Mouse (Mus musculus) E14TG2a.4 (cell line): Measurements from ENCODE around the gene Klf7.

Experiments used
- H3K27me3 ChIP-seq: 2 replicates; pipeline ENCODE4 v1.6.1; 2014; ENCODE audit warnings: low read length, control low read depth; ENCODE audit not compliant: insufficient read depth
- H3K36me3 ChIP-seq: 2 replicates; pipeline ENCODE4 v1.6.1; 2014; ENCODE audit warnings: low read length, control low read depth; ENCODE audit not compliant: insufficient read depth
- H3K4me1 ChIP-seq: replicated peaks from 2 replicates; pipeline ENCODE4 v1.6.1; 2014; ENCODE audit warnings: low read depth, low read length, control low read depth
- H3K4me3 ChIP-seq: replicated peaks from 2 replicates; pipeline ENCODE4 v1.5.1; 2014; ENCODE audit warnings: mild to moderate bottlenecking, low read length
- H3K9me3 ChIP-seq: 2 replicates; pipeline ENCODE4 v1.6.1; 2014; ENCODE audit warnings: low read length, control low read depth
- CTCF ChIP-seq: conservative IDR thresholded peaks from 2 replicates; pipeline ENCODE4 v1.5.1; 2014; ENCODE audit warnings: low read length
- NANOG ChIP-seq: IDR thresholded peaks from 2 replicates; pipeline ENCODE4 v1.6.1; 2014; ENCODE audit warnings: borderline replicate concordance, low read length, mixed read lengths
- POU5F1 ChIP-seq: IDR thresholded peaks from 2 replicates; pipeline ENCODE4 v1.6.1; 2014; ENCODE audit warnings: low read length, borderline replicate concordance

The Klf7 gene

DNA sequence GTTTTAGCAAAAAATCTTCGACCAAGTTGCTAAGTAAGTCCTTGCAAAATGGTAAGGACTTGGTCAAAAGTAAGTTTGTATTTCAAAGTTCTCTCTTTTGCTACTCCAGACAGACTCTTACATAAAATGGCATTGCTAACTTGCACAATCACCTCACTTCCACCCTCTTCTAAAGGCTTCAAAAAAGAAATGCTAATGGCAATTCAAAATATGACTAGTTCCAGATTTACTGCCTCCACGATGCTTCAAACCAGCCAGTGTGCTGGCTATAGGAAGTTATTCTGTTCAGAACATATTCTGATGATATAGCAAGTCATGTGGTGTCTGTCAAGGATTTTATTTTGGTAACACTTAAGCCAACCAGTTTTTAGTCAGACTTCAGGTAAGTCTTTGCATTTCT, 41.8 kb downstream of the Klf7 start:
- peaks cover 14% of the 10 kb centered on the region for H3K4me1 ChIP-seq
- H3K36me3 ChIP-seq: peaks cover 26% of the 10 kb centered on the region; the same call in 1 of the 2 replicates
- H3K9me3 ChIP-seq: peaks cover 21% of the 10 kb centered on the region
- H3K27me3 ChIP-seq: no peaks in the 10 kb centered on the region
- no peak overlapping the region for H3K4me3 ChIP-seq
- TF ChIP-seq CTCF: no peak
- no peak for TF ChIP-seq POU5F1
- TF ChIP-seq NANOG: no peak

DNA sequence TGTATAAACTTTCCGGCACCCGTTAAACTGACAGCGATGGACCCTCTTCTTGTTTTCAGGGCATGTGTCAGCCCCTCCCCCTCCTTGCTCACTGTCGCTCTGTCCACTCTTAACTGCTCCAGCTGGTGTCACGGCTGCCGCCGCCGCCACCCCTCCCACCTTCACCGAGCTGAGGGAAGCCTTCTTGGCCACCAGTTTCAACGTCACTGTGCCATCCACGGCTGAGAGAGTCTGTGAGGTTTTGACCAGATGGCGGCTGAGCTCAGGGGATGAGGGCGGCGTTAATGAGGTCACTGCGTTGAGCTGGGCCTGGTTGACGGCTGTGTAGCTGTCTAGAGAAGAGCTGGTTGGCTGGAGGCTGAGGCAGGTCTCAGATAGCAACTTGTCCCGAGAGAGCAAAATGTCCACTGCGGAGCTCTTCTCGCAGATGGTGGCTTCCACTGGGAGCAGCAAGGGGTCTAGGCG, 43.3 kb downstream of the Klf7 start:
- H3K9me3 ChIP-seq: peaks cover 26% of the 10 kb centered on the region
- H3K27me3 ChIP-seq: no peaks in the 10 kb centered on the region
- peak overlapping the region; percentile 54 for H3K4me3 ChIP-seq
- no peak for TF ChIP-seq CTCF
- no peak for TF ChIP-seq NANOG
- no peak for TF ChIP-seq POU5F1
- peaks cover 14% of the 10 kb centered on the region for H3K4me1 ChIP-seq
- H3K36me3 ChIP-seq: peaks cover 31% of the 10 kb centered on the region; the same call in 1 of the 2 replicates

DNA sequence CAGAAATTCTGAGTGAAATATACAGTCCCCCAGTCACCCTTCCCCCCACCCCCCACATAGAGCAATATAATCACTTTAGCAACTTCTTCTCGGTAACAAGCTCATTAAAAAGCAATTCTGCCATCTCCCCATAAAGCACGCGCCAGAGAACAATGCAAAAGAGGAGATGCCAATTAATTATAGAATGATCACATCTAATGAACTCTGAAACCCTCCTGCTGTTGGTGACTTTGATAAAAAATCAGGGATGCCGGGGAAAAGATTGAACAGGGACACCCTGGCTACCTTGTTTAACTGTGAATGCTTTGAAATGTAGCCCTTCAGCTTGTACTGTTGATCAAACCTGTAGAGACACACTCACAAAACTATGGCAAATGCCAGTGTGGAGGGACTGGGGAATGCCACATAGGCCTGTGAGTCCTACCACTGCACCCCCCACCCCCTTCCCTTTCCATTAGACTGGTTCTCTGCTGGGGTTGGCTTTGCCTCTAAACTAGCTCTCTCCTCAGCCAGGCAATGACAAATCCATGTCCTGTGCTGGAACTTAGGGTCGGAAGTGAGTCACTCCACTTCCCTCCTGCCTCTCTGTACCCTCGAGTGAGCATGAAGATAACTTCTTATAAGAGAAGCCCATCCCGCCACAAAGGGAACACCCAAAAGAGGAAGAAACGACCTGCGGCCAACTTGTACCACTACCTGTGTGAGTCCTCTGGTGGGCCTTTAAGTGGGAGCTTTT, 43.9 kb downstream of the Klf7 start:
- H3K4me3 ChIP-seq: peak overlapping the region; percentile 54
- peaks cover 14% of the 10 kb centered on the region for H3K4me1 ChIP-seq
- TF ChIP-seq NANOG (no peak), POU5F1 (no peak), CTCF (no peak)
- peaks cover 26% of the 10 kb centered on the region for H3K9me3 ChIP-seq
- peaks cover 31% of the 10 kb centered on the region; the same call in 1 of the 2 replicates for H3K36me3 ChIP-seq
- no peaks in the 10 kb centered on the region for H3K27me3 ChIP-seq

DNA sequence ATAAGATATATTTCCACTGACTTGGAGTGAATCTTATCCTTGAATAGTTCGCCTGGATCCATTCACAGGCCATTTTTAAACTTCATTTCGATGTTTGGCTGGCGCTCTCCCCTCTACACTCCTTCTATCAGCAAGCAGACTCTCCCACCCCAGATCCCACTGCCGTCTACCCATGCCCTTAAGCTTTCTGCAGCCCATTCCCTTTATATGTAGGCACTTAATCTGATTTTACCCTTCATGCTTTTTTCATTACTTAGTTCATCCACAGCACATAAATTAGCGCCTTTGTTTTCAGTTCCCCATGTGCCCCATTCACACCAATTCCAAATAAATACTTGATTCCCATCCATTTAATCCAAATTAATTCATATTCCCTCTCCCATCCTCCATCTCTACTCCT, 48.0 kb downstream of the Klf7 start:
- H3K4me1 ChIP-seq: peaks cover 8% of the 10 kb centered on the region
- TF ChIP-seq POU5F1: no peak
- TF ChIP-seq CTCF: no peak
- no peak for TF ChIP-seq NANOG
- no peak overlapping the region for H3K4me3 ChIP-seq
- H3K27me3 ChIP-seq: no peaks in the 10 kb centered on the region
- peaks cover 31% of the 10 kb centered on the region; the same call in 1 of the 2 replicates for H3K36me3 ChIP-seq
- H3K9me3 ChIP-seq: peaks cover 26% of the 10 kb centered on the region

DNA sequence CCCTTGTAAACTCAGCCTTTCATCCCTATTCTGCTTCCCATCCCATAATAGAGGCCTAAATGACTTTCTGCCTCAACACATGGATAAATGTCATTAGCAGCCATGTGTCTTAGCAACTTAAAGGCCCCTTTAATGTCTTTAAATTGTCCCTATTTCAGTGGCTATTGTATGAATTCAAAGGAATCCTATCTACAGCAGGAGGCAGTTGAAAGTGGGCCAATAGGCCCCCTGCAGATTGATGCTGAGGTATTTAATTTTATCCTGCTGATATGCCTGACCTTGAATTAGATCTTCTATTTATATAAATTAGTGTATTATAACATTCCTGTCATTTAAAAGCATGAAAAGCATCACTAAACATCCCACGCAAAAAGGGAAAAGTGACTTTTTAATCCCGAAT, 51.1 kb downstream of the Klf7 start:
- H3K9me3 ChIP-seq: peaks cover 10% of the 10 kb centered on the region
- no peaks in the 10 kb centered on the region for H3K27me3 ChIP-seq
- TF ChIP-seq NANOG: no peak
- TF ChIP-seq POU5F1: no peak
- no peak for TF ChIP-seq CTCF
- no peaks in the 10 kb centered on the region for H3K4me1 ChIP-seq
- H3K36me3 ChIP-seq: peaks cover 8% of the 10 kb centered on the region; the same call in 1 of the 2 replicates
- no peak overlapping the region for H3K4me3 ChIP-seq

DNA sequence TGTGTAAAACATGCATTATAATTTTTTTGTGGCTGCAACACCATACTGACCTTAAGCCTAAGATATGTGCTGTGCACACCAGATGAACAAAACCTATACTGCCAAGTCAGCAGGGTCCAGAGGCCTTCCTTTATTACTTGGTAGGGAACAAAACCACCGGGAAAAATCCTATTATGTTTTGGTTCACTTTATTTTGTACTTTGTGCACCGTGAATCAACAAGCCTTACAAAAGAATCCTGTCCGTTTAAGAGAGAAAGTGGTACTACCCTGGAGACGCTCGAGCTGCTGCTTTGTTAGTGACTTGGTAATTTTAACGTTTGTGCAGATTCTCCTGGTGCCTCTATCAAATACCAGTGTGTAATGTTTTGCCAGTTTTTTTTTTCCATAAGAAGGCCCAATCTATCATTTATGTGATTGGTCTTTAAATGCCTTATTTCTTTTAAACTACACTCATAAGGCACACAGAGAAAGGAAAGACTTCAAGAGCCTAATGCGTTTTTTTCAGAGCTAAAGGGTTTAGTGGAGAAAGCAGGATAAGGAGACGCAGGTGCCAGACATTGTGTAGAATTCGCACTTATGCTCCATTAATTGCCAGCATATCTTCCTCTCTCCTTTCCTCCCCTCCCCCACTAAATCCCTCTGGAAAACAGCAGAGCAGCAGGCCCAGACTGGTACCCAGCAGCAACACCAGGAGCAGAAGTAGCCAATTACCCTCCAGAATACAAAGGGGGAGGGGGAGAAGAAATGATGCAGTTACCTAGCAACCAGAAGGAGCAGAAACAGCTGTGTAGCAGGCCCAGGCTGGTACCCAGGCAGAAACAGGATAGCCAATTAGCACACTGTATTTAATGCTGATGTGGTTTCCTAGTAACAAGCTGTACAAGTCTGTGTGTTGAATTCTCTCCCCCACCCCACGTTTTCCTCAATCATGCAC, 55.5 kb downstream of the Klf7 start:
- Histone ChIP-seq H3K27me3 (no peaks in the 10 kb centered on the region), H3K4me3 (no peak overlapping the region), H3K36me3 (no peaks in the 10 kb centered on the region), H3K9me3 (no peaks in the 10 kb centered on the region), H3K4me1 (no peaks in the 10 kb centered on the region)
- TF ChIP-seq POU5F1 (no peak), NANOG (no peak), CTCF (no peak)

DNA sequence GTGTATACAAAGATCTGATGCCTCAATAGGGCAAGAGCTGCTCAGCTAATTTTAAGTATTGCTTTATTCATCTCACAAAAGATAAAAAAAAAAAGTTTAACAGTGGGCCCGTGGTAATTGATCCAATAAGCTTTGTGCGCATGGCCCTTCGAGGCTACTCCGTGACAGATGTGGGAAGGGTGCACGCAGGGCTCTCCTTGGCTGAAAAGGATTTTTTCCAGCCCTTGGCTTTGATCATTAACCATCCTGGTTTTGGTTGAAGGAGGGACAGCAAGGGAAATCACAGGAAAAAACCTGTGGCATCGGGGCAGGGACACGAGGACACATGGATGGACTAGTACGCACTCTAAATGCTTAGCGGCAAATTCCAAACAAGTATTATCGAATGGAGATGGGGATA, 60.6 kb downstream of the Klf7 start:
- peaks cover 7% of the 10 kb centered on the region; the same call in 1 of the 2 replicates for H3K9me3 ChIP-seq
- H3K36me3 ChIP-seq: no peaks in the 10 kb centered on the region
- no peaks in the 10 kb centered on the region for H3K27me3 ChIP-seq
- H3K4me1 ChIP-seq: no peaks in the 10 kb centered on the region
- TF ChIP-seq POU5F1 (no peak), NANOG (no peak), CTCF (no peak)
- no peak overlapping the region for H3K4me3 ChIP-seq

DNA sequence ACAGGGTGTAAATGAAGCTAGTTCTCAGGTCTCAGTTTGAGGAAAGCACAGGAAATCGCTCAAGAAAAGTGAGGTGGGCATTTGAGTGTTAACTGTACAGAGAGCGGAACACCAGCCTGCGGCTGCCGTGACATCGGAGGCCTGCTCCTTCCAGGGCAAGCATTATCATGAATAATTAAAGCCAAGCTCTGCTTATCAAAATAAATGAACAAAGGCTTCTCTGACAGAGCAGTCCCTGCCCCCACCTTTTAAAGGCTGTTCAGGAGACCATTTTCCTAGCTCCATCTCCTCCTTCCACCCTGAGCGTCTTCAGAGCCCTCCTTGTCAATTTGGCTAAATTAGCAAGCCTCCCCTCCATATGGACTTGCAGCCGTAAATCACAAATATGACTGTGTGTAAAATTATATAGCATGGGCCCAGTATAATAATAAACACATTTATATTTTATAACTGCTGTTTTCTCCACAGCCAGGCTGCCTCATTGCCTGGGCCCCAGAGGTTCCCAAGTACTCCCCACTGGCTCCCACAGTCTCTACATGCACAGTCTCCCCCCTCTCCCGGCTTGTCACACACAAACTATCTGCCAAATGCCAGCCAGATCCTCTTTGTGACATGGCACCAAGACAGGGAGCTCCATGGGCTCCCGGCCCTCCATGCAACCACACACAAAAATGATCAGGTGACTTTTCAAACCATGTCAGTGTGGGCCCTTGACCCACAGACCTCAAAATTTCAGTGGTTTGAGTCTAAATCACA, 61.2 kb downstream of the Klf7 start:
- Histone ChIP-seq H3K4me3 (no peak overlapping the region), H3K4me1 (no peaks in the 10 kb centered on the region), H3K9me3 (peaks cover 7% of the 10 kb centered on the region; the same call in 1 of the 2 replicates), H3K27me3 (no peaks in the 10 kb centered on the region), H3K36me3 (no peaks in the 10 kb centered on the region)
- TF ChIP-seq NANOG (no peak), CTCF (no peak), POU5F1 (no peak)
